Mouse (Mus musculus) adrenal gland, postnatal 4 days (tissue): ENCODE data around the gene Zfp661. TPM values are rescaled to one million over a fixed set of nuclear protein-coding genes. Genes with fewer than 3 reads are reported as not detected.

Experiments
- DNase-seq, 2 experiments: peaks; one replicate each; pipeline ENCODE4 v3.0.0; 2021 to 2022; ENCODE audit warnings: low spot score in 2 of 2, mixed read lengths in 2 of 2
- total RNA-seq, 2 experiments: library from RNA; stranded (reverse); gene quantifications; 2 replicates each; pipeline ENCODE4 v1.2.3; 2021

Zfp661 gene
- total RNA-seq, 2 experiments from 2014 or later = 4.8 to 4.9 TPM

DNA sequence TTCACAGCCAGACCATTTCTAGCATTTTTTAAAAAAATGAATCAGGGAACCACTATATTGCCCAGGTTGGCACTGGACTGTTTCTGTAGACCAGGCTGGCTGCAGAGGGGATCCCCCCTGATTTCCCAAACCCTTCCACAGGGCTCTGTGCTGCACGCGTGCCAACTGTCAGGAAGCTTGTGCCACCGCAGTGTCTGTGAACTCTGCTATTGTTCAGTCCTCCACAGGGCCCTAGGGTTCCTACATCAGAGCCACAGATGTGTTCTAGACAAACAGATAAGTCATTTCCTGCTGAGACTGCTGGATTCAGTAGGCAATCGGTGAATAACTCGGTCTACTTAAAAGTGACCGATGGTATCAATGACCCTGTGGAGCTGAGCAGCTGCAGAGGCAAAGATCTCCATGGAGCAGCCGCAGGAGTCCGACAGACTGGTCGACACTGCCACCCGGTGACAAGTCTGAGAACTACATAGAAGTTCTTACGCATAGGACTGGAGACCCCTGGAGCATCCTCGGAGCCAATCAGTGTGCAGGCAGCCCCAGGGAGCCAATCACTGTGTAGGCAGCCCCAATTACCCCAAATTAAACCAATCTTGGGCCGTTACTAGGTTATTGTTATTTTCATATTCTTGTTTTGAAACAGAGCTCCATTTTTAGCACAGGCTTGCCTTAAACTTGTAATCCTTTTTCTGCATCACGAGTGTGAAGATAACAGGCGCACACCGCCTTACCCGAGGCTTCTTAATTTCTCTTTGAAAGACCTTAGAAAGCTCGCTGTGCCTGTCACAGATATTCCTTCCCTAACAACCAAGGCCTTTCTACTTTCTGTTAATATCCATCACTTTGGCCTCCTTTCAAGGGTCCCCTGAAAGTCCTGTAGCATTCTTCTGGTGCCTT is 27.6 kb downstream of the Zfp661 start:
- DNase-seq = peak; percentile 55 to 67

DNA sequence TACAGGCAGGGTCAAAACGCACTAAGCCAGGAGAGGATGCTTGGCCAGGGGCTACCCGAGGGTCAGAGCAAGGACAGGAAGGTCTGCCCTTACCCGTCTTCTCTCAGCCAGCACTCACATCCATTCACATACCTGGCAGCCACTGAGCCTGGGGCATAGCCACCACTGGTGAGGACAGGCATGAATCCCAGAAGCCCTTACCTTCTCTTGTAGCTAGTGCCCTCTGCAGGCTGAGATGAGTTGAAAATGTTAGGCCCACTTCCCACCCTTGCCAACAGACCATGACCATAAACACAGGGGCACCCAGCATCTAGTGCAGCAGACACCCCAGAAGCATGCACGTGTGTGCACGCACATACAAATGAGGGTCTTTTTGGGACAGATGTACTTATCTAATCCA is 35.8 kb downstream of the Zfp661 start:
- no peak for DNase-seq

DNA sequence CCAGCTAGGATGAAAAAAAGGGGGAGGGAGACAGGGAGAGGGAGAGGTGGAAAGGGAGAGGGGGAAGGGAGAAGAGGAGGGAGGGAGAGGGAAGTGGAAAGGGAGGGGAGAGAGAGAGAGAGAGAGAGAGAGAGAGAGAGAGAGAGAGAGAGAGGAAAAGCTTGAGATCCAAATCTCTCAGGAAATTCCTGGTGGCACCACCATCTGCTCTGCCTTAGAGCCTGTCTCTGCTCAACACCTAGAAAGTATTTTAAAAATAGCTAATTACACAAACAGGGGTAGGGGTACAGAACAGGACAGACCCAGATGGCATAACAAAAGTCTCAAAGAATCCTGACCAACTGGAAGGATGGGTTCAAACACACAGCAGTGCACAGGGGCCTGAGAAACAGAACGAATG is 36.4 kb downstream of the Zfp661 start:
- DNase-seq = no peak

GRCm38 (mm10) chr2:127549711-127550110 is 37.2 kb downstream of the Zfp661 start:
- DNase-seq = no peak

- DNase-seq = no peak
Measured at GRCm38 (mm10) chr2:127548342-127549074, 38.4 kb downstream of the Zfp661 start.

DNA sequence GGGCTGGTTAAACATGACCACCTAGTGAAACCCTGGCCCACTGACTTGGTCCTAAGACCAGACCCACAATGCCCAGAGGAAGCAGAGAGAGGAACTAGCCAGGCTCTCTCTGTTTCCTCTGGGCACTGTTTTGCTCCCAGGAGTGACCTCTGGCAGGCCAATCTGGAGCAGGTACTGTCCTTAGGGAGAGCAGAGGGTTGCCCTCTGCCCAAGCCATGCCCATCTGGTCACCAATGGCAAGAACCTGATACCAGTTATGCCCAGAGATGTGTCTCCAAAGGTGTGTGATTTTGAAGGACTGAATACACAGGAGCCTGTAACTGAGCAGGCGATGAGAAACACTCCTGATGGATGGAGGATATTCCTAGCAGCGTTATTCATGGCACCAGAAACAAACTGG is 45.2 kb downstream of the Zfp661 start:
- no peak for DNase-seq

- no peak for DNase-seq
Measured at GRCm38 (mm10) chr2:127541185-127541584, 45.7 kb downstream of the Zfp661 start, which contains the start of gene Prom2. Prom2 (minus strand) TSS chr2:127541467.

GRCm38 (mm10) chr2:127539494-127539893 is 47.4 kb downstream of the Zfp661 start:
- no peak for DNase-seq

DNA sequence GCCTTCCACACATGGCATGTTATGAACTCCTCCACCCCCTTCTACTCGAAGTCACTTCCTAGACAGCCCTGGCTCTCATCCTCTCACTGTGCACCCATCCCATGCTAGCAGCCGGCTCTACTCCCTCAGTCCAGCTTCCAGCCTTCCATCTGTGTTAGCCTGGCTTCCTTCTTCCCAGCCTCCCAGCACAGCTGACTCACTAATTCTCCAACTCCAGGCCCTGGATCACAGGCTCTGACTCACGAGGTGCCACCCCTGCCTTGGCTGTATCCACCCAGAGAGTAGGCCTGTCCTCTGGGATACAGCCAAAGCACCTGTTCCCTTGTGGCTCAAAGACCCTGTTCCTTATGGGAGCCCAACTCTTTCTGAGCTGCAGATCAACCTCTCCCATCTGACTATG is 49.3 kb downstream of the Zfp661 start:
- no peak for DNase-seq

DNA sequence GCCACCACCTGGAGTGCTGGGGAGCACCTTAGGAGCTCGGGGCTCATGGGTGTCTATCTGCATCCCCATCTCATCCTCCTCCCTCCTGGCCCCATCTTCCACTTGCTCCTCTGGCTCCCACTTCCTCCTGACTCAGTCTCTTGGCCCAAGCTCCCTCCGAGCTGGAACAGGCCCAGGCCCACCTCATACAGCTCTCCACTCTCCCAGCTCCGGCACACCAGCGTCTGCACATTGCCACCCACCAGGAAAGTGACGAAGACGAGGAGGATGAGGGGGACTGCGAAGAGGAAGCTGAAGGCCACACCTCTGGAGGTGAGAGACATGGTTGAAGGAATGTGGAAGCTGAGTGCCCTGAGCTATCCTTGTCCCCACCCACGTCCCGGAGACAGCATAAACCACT is 51.5 kb downstream of the Zfp661 start:
- no peak for DNase-seq

GRCm38 (mm10) chr2:127532379-127532778 is 54.5 kb downstream of the Zfp661 start:
- DNase-seq = no peak

DNA sequence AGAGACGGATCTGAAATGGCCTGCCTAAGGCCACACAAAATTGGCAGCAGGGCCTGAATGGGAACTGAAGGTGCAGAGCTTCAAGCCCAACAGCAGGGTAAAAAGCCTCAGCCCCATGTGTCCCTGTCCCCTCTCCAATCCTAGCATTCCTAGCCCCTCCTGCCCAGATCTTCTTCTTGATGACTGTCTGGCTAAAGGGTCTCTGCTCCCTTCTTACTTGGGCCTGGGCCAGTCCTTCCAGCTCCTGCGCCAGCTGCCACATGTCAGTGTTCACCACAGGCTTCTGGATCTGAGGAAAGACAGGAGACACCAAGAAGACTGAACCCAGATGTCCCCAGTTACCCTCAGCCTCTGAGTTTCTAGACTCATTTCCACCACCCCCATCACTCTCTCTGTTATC is 55.3 kb downstream of the Zfp661 start:
- DNase-seq = no peak

- no peak for DNase-seq
Measured at GRCm38 (mm10) chr2:127530418-127530817, 56.5 kb downstream of the Zfp661 start.

- DNase-seq = no peak
Measured at GRCm38 (mm10) chr2:127525004-127525775, 61.7 kb downstream of the Zfp661 start.

Other genes starting within 250 kb of the Zfp661 start
- not detected for gene Astl, start 248.5 kb downstream of the Zfp661 start, total RNA-seq
- gene Adra2b, start 223.9 kb downstream of the Zfp661 start, total RNA-seq = 1 to 10 TPM; 2.3 to 5.0 TPM
- gene Gpat2, start 161.9 kb downstream of the Zfp661 start, total RNA-seq = under 1 TPM; 0.59 to 0.62 TPM
- 10 to 100 TPM; 42.8 to 47.2 TPM for gene Fahd2a, start 142.5 kb downstream of the Zfp661 start, total RNA-seq
- gene Kcnip3, start 65.0 kb downstream of the Zfp661 start, total RNA-seq = 1 to 10 TPM; 5.1 to 5.4 TPM
- gene Prom2, start 45.6 kb downstream of the Zfp661 start, total RNA-seq = under 1 TPM; 0.34 to 0.81 TPM
- 100 to 1,000 TPM; 126 to 141 TPM for gene Mrps5, start 128 bp upstream of the Zfp661 start, total RNA-seq
- 10 to 100 TPM in 1 of 2 experiments, 1 to 10 TPM in 1; 7.3 to 19.1 TPM for gene Mal, start 69.6 kb upstream of the Zfp661 start, total RNA-seq
- 1 to 10 TPM; 3.1 to 3.5 TPM for gene Mall, start 142.8 kb upstream of the Zfp661 start, total RNA-seq
- gene Nphp1, start 201.8 kb upstream of the Zfp661 start, total RNA-seq = 10 to 100 TPM; 37.6 to 42.6 TPM
- gene Mtln, start 205.4 kb upstream of the Zfp661 start, total RNA-seq = 10 to 100 TPM; 65.4 to 66.7 TPM
- gene Bub1, start 244.8 kb upstream of the Zfp661 start, total RNA-seq = 10 to 100 TPM; 13.1 to 14.8 TPM